Mouse (Mus musculus) stomach, embryonic 15.5 days (tissue): ENCODE data around the gene Ube2f. TPM values are rescaled to one million over a fixed set of nuclear protein-coding genes. Genes with fewer than 3 reads are reported as not detected.

Experiments
- ATAC-seq: fragments of 200-750 bp; cut with Nextera tagmentation; 2 replicates; pipeline ENCODE4 v1.8.0; 2017; ENCODE audit warnings: low read depth, moderate number of reproducible peaks, moderate TSS enrichment; ENCODE audit not compliant: insufficient read depth, low FRiP score
- H3K27ac ChIP-seq: fragments of 300-500 bp; sonication (generic); 2 replicates; pipeline ENCODE4 v1.5.1; 2015; ENCODE audit warnings: mild to moderate bottlenecking, inconsistent platforms
- H3K27me3 ChIP-seq: fragments of 300-500 bp; sonication (generic); replicated peaks from 2 replicates; pipeline ENCODE4 v1.6.1; 2015; ENCODE audit warnings: inconsistent platforms
- H3K36me3 ChIP-seq: fragments of 300-500 bp; sonication (generic); 2 replicates; pipeline ENCODE4 v1.6.1; 2015; ENCODE audit warnings: inconsistent platforms
- H3K4me1 ChIP-seq: fragments of 300-500 bp; sonication (generic); 2 replicates; pipeline ENCODE4 v1.6.1; 2015; ENCODE audit warnings: inconsistent platforms
- H3K4me2 ChIP-seq: fragments of 300-500 bp; sonication (generic); 2 replicates; pipeline ENCODE4 v1.6.1; 2015; ENCODE audit warnings: mild to moderate bottlenecking, inconsistent platforms
- H3K4me3 ChIP-seq: fragments of 300-500 bp; sonication (generic); replicated peaks from 2 replicates; pipeline ENCODE4 v1.5.1; 2015; ENCODE audit warnings: inconsistent platforms
- H3K9ac ChIP-seq: fragments of 300-500 bp; sonication (generic); 2 replicates; pipeline ENCODE4 v1.6.1; 2015; ENCODE audit warnings: inconsistent platforms
- H3K9me3 ChIP-seq: fragments of 300-500 bp; sonication (generic); 2 replicates; pipeline ENCODE4 v1.6.1; 2016; ENCODE audit warnings: inconsistent platforms
- WGBS: fragments of 180-500 bp; shearing (Covaris S2); methylation state at CpG from one replicate; pipeline ENCODE4 v1.1.7; 2015; 5-methylcytosine and 5-hydroxymethylcytosine counted together
- polyA plus RNA-seq: library from polyadenylated mRNA; unstranded; fragments of >200 nt; fragmentation: Nextera tagmentation; extraction: Ambion mirVana; gene quantifications from 2 replicates; pipeline ENCODE4 v1.2.1, GENCODE M21; 2015

The Ube2f gene
- polyA plus RNA-seq, 1 experiment from 2014 or later, result 66.9 TPM

DNA sequence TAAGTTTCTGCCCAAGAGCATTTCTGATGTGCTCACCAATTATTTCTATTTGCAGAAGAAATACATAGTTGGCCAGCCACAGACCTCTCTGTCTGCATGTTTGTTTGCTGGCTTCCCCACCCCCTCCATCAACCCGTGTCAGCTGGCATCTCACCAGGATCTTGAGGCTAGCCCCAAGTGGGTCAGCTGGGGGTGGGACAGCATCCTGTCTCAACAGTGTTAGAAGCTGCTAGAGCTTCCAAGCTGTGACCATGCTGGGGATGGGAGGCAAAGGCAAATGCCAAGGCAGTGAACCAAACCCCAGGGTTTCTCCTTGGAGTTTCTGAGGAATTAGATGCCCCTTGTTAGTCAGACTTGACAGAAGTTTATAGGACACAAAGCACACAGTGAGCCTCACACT, 34.1 kb upstream of the Ube2f start:
- Histone ChIP-seq H3K4me1 (no peaks in the 10 kb centered on the region), H3K36me3 (no peaks in the 10 kb centered on the region), H3K27ac (no peak overlapping the region), H3K4me2 (no peak overlapping the region), H3K27me3 (no peaks in the 10 kb centered on the region), H3K9me3 (no peaks in the 10 kb centered on the region), H3K4me3 (no peak overlapping the region), H3K9ac (no peak overlapping the region)
- WGBS, result 7% methylated on average over 1 of the region's 1 CpGs
- no peak for ATAC-seq

DNA sequence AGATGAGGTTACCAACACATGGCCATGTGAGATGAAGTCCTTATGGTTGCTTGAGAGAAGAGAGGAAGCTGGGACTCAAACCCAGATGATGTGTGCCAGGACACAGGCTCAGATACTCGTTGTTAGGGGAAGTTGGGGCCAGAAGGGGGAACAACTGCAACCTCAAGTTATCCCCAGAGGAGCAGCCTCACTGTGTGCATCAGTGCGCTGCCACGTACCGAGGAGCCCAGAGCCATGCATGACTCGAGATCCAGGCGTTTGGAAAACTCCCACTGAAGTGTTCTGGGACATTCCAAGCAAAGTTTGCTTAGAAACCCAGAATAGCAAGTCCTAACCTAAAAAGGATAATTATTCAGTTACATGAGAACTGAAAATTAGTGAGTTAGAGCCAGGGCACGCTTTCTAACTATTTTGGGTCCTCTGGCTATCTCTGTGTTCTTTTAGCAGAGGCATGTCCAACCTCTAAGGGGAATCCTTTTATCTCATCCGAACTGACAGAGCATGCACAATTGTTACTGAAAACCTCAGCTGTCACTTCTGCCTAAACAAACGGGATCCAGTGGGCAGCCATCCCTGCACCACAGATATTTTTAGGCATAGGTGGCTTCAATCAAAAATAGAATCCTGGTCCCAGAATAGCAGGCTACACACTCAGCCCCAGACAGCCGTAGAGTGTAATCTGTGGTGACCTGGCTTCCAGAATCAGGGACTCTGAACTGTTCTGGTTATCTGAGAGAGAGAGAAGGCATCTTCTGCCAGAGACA, 33.4 kb upstream of the Ube2f start:
- Histone ChIP-seq H3K4me1 (no peaks in the 10 kb centered on the region), H3K36me3 (no peaks in the 10 kb centered on the region), H3K9ac (no peak overlapping the region), H3K4me2 (no peak overlapping the region), H3K9me3 (no peaks in the 10 kb centered on the region), H3K27me3 (no peaks in the 10 kb centered on the region), H3K4me3 (no peak overlapping the region), H3K27ac (peak overlapping the region; percentile 4; the same call in 1 of the 2 replicates)
- 47% methylated on average over 10 of the region's 10 CpGs for WGBS
- no peak for ATAC-seq

GRCm38 (mm10) chr1:91219641-91220321, 30.3 kb upstream of the Ube2f start:
- WGBS, result 80% methylated on average over 7 of the region's 7 CpGs
- Histone ChIP-seq H3K4me1 (no peaks in the 10 kb centered on the region), H3K27ac (no peak overlapping the region), H3K4me2 (no peak overlapping the region), H3K27me3 (no peaks in the 10 kb centered on the region), H3K4me3 (no peak overlapping the region), H3K9me3 (no peaks in the 10 kb centered on the region), H3K36me3 (no peaks in the 10 kb centered on the region), H3K9ac (no peak overlapping the region)
- ATAC-seq, result no peak

GRCm38 (mm10) chr1:91220322-91220672, 29.8 kb upstream of the Ube2f start:
- no peak overlapping the region for H3K27ac ChIP-seq
- H3K4me2 ChIP-seq, result no peak overlapping the region
- no peak for ATAC-seq
- WGBS, result 73% methylated on average over 3 of the region's 3 CpGs
- no peak overlapping the region for H3K9ac ChIP-seq
- H3K4me1 ChIP-seq, result no peaks in the 10 kb centered on the region
- no peaks in the 10 kb centered on the region for H3K27me3 ChIP-seq
- H3K36me3 ChIP-seq, result no peaks in the 10 kb centered on the region
- no peaks in the 10 kb centered on the region for H3K9me3 ChIP-seq
- H3K4me3 ChIP-seq, result no peak overlapping the region

- no peak overlapping the region for H3K9ac ChIP-seq
- H3K4me1 ChIP-seq, result peaks cover 7% of the 10 kb centered on the region; the same call in 1 of the 2 replicates
- H3K4me3 ChIP-seq, result no peak overlapping the region
- H3K9me3 ChIP-seq, result no peaks in the 10 kb centered on the region
- WGBS, result 74% methylated on average over 4 of the region's 4 CpGs
- no peak for ATAC-seq
- no peak overlapping the region for H3K27ac ChIP-seq
- H3K4me2 ChIP-seq, result no peak overlapping the region
- no peaks in the 10 kb centered on the region for H3K36me3 ChIP-seq
- no peaks in the 10 kb centered on the region for H3K27me3 ChIP-seq
Measured at GRCm38 (mm10) chr1:91226562-91226961, 23.5 kb upstream of the Ube2f start.

DNA sequence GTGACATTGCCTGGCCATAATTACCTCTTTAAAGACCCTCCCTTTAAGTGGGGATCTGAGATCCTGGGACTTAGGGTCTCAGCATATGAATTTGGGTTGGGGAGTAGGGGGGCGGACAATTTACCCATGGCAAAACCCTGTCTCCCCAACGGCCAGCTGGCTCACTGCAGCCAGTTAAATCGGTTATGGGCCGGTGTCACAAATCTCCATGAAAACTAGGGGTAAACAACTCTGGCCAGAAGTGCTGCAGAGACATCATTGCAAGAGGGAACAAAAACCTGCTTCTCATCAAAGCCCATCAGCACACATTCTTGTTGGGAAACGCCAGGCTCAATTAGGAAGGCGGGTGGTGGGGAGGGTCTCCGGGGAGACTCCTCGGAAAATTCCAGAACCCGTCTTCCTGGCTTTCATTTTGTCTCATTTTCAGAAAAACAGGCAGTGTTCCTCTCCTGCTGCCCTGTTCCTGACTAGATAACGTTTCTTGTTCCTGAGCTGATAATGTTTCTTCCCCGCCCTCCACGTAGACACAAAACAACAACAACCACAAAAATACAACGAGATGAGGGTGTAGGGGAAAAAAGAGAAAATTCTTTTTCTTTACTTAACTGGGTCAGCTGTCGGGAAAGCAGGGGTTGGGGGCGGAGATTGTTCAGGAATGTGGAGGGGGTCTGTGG, 22.6 kb upstream of the Ube2f start:
- Histone ChIP-seq H3K4me2 (no peak overlapping the region), H3K36me3 (no peaks in the 10 kb centered on the region), H3K4me3 (no peak overlapping the region), H3K4me1 (peaks cover 7% of the 10 kb centered on the region; the same call in 1 of the 2 replicates), H3K9ac (no peak overlapping the region), H3K27ac (peak overlapping the region; percentile 26; the same call in 1 of the 2 replicates), H3K9me3 (no peaks in the 10 kb centered on the region), H3K27me3 (no peaks in the 10 kb centered on the region)
- ATAC-seq, result no peak
- 43% methylated on average over 15 of the region's 15 CpGs for WGBS

DNA sequence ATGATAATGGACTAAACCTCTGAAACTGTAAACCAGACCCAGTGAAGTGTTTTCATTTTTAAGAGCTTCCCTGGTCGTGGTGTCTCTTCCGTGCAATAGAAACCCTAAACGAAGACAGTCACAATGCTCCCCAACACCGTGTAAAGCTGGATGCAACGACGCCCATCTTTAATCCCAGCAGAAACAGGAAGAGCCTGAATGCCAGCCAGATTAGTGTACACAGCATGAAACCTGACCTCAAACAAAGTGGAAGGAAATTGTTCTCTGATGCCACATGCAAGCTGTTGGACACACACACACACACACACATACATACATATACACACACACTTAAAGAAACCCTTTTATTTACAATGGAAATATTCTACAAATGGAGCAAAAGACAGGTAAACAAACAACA, 19.0 kb upstream of the Ube2f start:
- H3K27ac ChIP-seq, result no peak overlapping the region
- H3K27me3 ChIP-seq, result no peaks in the 10 kb centered on the region
- H3K4me3 ChIP-seq, result no peak overlapping the region
- H3K9me3 ChIP-seq, result no peaks in the 10 kb centered on the region
- no peak overlapping the region for H3K4me2 ChIP-seq
- H3K4me1 ChIP-seq, result peaks cover 7% of the 10 kb centered on the region; the same call in 1 of the 2 replicates
- H3K9ac ChIP-seq, result no peak overlapping the region
- 60% methylated on average over 6 of the region's 6 CpGs for WGBS
- no peaks in the 10 kb centered on the region for H3K36me3 ChIP-seq
- ATAC-seq, result no peak

DNA sequence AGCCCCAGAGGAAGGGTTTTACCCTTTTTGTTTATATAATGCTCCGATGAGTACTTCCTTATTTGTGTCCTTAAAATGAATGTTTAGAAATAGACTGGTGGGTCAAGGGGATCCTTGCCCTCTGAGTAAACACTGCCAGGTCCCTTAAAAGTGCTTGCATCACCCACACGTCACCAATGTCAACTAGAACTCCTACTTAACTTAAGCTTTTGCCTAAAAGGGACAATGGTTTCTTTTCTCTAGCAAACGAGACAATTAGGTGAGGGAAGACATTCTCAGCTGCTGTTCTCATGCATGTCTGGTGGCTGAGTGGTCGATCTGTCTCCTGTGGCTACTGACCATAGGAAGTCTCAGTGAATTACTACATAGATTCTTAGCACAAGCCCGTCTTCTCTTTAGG, 18.2 kb upstream of the Ube2f start:
- H3K4me1 ChIP-seq, result peaks cover 7% of the 10 kb centered on the region; the same call in 1 of the 2 replicates

GRCm38 (mm10) chr1:91235395-91235794, 14.7 kb upstream of the Ube2f start:
- Histone ChIP-seq H3K9ac (no peak overlapping the region), H3K4me2 (no peak overlapping the region), H3K4me1 (no peaks in the 10 kb centered on the region), H3K27ac (no peak overlapping the region), H3K9me3 (no peaks in the 10 kb centered on the region), H3K27me3 (no peaks in the 10 kb centered on the region), H3K36me3 (no peaks in the 10 kb centered on the region), H3K4me3 (no peak overlapping the region)
- no peak for ATAC-seq
- WGBS, result 53% methylated on average over 5 of the region's 5 CpGs

More for the DNA sequence above, 18.2 kb upstream of the Ube2f start:
- Histone ChIP-seq H3K9me3 (no peaks in the 10 kb centered on the region), H3K36me3 (no peaks in the 10 kb centered on the region), H3K4me2 (no peak overlapping the region; the same call in 1 of the 2 replicates), H3K27me3 (no peaks in the 10 kb centered on the region), H3K9ac (no peak overlapping the region), H3K27ac (no peak overlapping the region), H3K4me3 (no peak overlapping the region)
- WGBS, result 28% methylated on average over 5 of the region's 5 CpGs
- no peak for ATAC-seq

GRCm38 (mm10) chr1:91237676-91238075, 12.4 kb upstream of the Ube2f start:
- Histone ChIP-seq H3K4me3 (no peak overlapping the region), H3K9me3 (no peaks in the 10 kb centered on the region), H3K9ac (no peak overlapping the region), H3K27me3 (no peaks in the 10 kb centered on the region), H3K36me3 (no peaks in the 10 kb centered on the region), H3K4me2 (no peak overlapping the region), H3K27ac (no peak overlapping the region), H3K4me1 (0 out of 2 replicates have a peak, but pooled peaks cover 5% of the 10 kb centered on the region)
- ATAC-seq, result no peak
- WGBS, result 78% methylated on average over 6 of the region's 6 CpGs

DNA sequence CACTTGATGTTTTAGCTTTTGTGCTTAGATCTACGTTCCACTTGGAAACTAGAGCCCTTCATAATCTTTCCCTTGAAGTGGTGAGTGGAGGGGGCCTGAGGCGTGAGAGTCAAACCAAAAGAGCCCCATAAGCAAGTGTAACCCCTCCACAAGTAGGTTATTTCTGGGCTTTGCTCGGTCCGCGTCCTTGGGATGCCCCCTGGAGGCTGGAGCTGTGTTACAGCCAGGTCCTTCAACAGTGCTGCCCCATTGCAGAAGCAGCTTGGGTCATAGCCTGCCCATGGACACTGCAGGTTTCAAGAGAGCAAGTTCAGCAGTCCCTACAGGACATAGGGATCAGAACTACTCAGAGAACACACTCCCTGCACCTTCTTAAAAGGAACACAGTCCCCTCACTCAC, 11.0 kb upstream of the Ube2f start:
- 20% methylated on average over 5 of the region's 5 CpGs for WGBS
- Histone ChIP-seq H3K27ac (no peak overlapping the region), H3K4me2 (no peak overlapping the region), H3K9ac (no peak overlapping the region), H3K36me3 (no peaks in the 10 kb centered on the region), H3K4me1 (0 out of 2 replicates have a peak, but pooled peaks cover 5% of the 10 kb centered on the region), H3K9me3 (no peaks in the 10 kb centered on the region), H3K27me3 (no peaks in the 10 kb centered on the region), H3K4me3 (no peak overlapping the region)
- ATAC-seq, result no peak

GRCm38 (mm10) chr1:91239800-91240199, 10.3 kb upstream of the Ube2f start:
- Histone ChIP-seq H3K27ac (no peak overlapping the region), H3K4me2 (no peak overlapping the region), H3K36me3 (no peaks in the 10 kb centered on the region), H3K27me3 (no peaks in the 10 kb centered on the region), H3K9ac (no peak overlapping the region), H3K4me1 (0 out of 2 replicates have a peak, but pooled peaks cover 5% of the 10 kb centered on the region), H3K9me3 (no peaks in the 10 kb centered on the region), H3K4me3 (no peak overlapping the region)
- no peak for ATAC-seq
- WGBS, result 73% methylated on average over 1 of the region's 1 CpGs
